Mouse (Mus musculus) testis, adult 2 months (tissue): ENCODE data around the gene Lemd2.

Experiments
- CTCF ChIP-seq: fragments of 200-500 bp; IDR thresholded peaks from 2 replicates; pipeline ENCODE4 v1.5.1; 2012; ENCODE audit warnings: low read depth, mild to moderate bottlenecking, inconsistent platforms, low read length, moderate library complexity; ENCODE audit not compliant: control insufficient read depth, insufficient read depth, insufficient replicate concordance
- POLR2A ChIP-seq: fragments of 200-500 bp; IDR thresholded peaks from 2 replicates; pipeline ENCODE4 v1.6.1; 2012; ENCODE audit warnings: low read depth, mild to moderate bottlenecking, inconsistent platforms, low read length, moderate library complexity; ENCODE audit not compliant: control insufficient read depth

GRCm38 (mm10) chr17:27226701-27227100, 22.4 kb upstream of the Lemd2 start:
- no peak for TF ChIP-seq CTCF
- no peak for TF ChIP-seq POLR2A
